Mouse (Mus musculus): Measurements from ENCODE around the gene Dcp1b.

The Dcp1b gene

GRCm38 (mm10) chr6:119175078-119175853 is at the start of gene Dcp1b:
TSS of gene Dcp1b (plus strand) at chr6:119175253.
- DNase-seq (ENCODE audit: low spot score): peak; percentile 94

GRCm38 (mm10) chr6:119126991-119127390 is 48.1 kb upstream of the Dcp1b start:
- no peak for DNase-seq (ENCODE audit: low spot score)

GRCm38 (mm10) chr6:119128076-119128475 is 47.0 kb upstream of the Dcp1b start:
- DNase-seq (ENCODE audit: low spot score): no peak

DNA sequence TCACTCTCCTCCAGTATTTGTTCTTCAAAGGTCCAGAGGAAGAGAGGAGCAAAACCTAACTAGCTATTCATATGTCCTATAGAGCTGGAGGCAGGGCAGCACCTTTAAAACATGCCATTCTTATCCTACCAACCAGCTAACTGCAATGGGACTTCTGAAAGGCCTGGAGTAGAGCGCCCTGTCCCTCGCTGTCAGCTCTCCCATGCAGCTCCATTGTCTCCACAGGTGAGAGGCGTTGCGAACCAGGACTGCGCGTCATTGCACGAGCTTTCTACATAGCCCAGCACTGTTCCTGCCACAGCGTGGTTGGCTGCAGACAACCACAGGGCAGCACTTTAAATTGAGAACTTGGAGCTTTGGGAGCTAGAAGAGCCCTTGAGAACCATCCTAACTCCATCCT is 46.5 kb upstream of the Dcp1b start:
- DNase-seq (ENCODE audit: low spot score): no peak

DNA sequence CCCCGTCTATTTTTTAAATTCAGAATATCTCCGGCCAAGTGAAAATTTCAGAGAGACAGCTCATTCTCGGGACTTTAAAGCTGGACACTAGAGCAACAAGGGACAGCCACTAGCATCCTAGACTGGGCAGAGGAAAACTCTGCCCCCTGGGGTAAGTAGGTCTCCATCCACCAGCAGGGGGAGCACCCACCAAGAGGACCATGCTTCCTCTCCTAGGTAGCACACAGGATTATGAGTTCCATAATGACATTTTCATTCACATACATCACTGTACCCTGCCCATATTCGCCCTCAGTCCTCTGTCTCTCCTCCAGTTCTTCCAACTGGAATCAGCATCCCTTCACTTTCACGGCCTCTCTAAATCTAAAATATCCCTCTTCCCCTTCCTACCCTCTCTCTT is 45.4 kb upstream of the Dcp1b start:
- DNase-seq (ENCODE audit: low spot score): peak; percentile 63

DNA sequence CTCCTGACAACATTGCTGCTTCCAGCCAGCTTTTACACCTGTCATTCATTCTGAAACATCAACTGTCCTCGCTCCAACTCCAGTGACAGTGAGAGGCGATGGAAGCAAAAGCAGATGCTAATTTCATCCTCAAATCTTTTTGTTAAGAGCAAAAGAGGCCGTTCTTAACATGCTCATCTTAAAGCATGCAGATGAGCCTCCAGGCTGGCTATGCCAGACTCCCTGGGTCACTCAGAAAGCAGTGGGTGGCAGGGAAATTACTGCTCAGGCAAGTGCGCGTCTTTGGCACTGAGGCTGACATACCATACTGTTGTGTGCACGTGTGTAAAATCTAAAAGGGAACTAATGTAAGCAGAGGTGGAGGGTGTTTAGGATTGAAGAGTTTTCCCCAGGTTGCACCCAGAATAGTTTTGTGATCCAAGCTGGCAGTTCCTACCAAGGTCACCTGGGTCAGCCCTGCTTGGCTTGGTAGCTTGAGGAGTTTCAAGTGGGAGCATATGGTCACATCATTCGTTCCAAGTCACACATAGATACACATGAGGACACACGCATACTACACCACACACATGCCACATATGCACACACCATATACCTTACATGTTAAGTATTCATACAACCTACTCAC is 42.8 kb upstream of the Dcp1b start:
- DNase-seq (ENCODE audit: low spot score): no peak

DNA sequence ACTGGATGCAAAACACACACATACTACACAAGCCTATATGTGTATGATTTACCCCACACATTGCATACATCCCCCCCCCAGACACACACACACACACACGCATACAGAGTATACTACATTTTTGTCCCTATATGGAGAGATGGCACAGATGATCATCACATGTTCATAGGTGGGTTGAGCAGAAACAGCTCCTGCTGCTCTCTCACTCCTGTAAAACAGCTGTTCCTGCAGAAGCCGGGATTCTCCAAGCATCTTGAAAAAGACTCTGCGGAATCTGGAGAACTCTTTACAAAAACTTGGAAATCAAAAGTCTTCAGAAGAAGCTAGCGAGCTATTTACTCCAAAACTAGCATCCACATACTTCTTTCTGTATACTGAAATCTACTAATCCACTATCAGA is 42.2 kb upstream of the Dcp1b start:
- DNase-seq (ENCODE audit: low spot score): no peak

- DNase-seq (ENCODE audit: low spot score): no peak
Measured at GRCm38 (mm10) chr6:119137768-119138167, 37.3 kb upstream of the Dcp1b start.

- peak; percentile 17 for DNase-seq (ENCODE audit: low spot score)
Measured at GRCm38 (mm10) chr6:119139561-119139960, 35.5 kb upstream of the Dcp1b start.

- no peak for DNase-seq (ENCODE audit: low spot score)
Measured at GRCm38 (mm10) chr6:119145109-119145508, 29.9 kb upstream of the Dcp1b start.

DNA sequence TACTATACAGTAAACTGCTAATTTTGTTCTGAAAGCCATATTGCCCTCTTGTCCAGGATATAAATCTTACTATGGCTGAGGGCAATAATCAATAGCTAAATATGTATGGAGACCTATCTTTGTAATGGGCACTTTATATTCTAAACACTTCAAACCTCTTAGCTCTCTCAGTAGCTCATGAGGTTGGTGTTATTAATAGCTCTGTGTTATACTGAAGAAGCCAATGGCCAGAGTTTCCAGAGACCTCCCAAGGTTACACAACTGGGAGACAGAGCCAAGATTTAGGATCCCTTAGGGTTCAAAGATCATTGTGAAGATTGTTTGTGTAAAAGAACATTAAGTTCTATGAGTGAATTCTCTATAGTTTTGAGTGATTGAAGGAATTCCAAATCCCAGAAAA is 9.4 kb upstream of the Dcp1b start:
- DNase-seq (ENCODE audit: low spot score): no peak

DNA sequence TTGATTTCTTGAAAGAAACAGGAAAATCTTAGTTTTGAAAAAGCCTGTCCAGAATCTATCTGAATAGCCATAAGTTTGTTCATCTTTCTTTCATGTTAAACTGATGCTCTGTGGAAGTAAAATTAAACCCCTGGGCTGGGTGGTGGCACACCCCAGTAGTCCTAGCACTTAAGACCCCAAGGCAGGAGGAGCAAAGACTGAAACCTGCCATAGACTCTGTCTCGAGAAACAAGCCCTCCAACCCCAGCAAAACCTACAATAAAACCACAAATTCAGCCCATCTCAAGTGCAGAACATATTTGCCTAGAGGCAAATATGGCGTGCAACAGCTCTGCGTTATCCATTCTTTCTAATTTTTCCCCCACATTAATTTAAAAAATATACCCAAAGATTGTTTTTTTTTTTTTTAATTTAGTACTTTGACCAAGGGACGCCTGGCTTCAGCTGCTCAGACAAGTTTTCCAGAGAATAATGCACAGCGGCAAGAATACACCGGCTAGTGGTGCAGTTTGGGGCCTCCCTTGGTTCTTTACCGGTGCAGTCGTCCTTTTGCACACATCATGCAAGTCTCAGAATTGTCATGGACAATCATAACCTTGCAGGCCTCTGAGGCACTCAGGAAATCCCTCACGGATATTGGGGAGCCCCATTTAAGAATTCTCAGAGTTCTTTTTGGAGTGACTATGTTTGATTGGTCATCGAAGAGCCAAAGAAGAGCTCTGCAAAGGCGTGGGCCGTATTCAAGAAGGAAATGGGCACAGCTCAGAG is 562 bp upstream of the Dcp1b start:
- no peak for DNase-seq (ENCODE audit: low spot score)

DNA sequence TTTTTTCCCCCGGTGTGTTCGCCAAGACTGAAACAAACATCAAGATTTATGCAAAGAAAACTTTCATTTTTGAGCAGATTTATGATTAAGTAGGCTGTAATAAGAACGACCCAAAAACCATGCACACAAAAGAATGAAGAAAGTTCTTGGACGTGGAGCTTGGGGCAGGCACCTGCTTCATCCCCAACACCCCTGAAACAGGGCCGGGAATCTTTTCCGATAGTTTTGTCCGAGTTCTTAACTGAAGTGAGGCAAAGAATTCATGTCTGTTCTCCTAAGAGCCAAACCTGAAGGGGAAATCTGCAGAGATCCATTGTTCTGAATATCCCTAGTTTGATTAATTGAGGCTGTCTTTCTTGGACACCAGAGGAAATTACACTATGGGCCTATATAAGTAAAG is 1.1 kb downstream of the Dcp1b start:
- DNase-seq (ENCODE audit: low spot score): no peak

GRCm38 (mm10) chr6:119177101-119177500 is 2.0 kb downstream of the Dcp1b start:
- no peak for DNase-seq (ENCODE audit: low spot score)

DNA sequence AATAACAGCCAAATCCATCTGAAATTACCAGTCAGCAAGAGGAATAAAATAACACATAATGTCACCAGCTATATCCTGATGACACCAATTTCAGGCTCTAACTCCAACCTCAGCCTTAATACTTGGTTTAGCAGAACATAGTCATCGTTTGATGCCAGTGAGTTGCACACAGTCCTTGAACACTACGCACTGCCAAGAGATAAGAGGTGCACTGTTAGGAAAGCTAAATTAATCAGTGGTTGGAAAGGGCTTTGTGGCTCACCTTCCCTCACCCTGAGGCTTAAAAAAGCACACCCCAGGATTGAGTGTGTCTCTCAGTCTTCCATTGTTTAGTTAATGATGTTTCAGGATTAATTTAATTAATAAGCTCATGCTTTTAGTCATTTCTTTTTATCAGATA is 5.1 kb downstream of the Dcp1b start:
- no peak for DNase-seq (ENCODE audit: low spot score)

- DNase-seq (ENCODE audit: low spot score): no peak
Measured at GRCm38 (mm10) chr6:119182211-119182610, 7.2 kb downstream of the Dcp1b start.

GRCm38 (mm10) chr6:119183781-119184180 is 8.7 kb downstream of the Dcp1b start:
- DNase-seq (ENCODE audit: low spot score): no peak

DNA sequence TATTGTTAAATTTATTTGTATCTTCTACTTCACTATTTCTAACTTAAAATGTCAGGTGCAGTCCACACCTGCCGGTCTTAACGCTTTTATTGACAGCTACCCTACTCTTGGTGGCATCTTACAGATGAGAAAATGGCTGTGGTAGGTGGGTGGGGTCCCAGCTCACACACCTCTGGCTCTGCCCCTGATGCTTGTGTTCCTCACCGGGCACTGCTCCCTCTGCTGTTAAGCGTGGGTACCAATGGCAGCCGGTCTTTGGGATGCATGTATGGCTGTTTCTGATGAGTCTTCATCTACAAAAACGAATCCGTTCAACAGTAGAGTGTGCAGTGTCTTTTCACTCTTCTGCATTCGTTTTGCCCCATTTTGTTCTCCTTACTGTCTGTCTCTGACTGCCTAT is 11.6 kb downstream of the Dcp1b start:
- peak; percentile 33 for DNase-seq (ENCODE audit: low spot score)

GRCm38 (mm10) chr6:119187631-119188030 is 12.6 kb downstream of the Dcp1b start:
- DNase-seq (ENCODE audit: low spot score): no peak

DNA sequence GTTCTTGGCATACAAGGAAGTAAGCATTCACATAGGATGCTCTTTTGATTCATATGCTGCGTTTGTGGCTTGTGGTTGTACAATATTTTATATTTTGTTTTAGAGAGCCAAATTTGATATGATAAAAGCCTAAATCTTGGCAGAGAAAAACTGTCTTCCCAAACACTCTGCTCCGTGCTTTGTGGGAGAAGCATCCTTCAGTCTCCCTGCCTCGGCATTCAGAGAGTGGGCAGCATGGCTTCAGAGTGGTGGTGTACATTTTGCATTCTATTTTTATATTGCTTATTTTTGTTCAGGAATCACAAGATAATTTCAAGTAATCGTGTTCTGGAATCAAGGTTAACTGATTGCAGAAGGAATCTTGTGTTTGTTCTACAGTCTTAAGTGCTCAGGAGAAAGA is 16.4 kb downstream of the Dcp1b start:
- DNase-seq (ENCODE audit: low spot score): no peak

- peak; percentile 23 for DNase-seq (ENCODE audit: low spot score)
Measured at GRCm38 (mm10) chr6:119193571-119194154, 18.6 kb downstream of the Dcp1b start.

GRCm38 (mm10) chr6:119194161-119194560 is 19.1 kb downstream of the Dcp1b start:
- peak; percentile 21 for DNase-seq (ENCODE audit: low spot score)

DNA sequence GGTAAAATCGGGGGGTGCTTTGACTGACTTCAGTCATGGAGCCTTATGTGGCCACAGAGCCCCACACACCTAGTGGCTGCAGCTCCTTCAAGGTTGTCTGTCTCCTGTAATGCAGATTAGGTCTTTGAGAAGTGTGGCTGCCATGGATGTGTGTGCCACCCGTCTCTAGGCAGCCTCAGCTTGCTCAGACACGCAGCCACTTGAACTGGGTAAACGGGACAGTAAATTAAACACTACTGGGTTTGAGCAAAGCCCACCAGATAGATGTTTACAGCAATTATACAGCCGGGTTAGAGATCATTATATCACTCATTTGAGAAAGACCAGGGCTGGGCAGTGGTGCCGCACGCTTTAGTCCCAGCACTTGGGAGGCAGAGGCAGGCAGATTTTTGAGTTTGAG is 19.5 kb downstream of the Dcp1b start:
- DNase-seq (ENCODE audit: low spot score): no peak
